Comparison of ENCODE assay signal across 23 mouse cellular contexts in the genomic region with DNA sequence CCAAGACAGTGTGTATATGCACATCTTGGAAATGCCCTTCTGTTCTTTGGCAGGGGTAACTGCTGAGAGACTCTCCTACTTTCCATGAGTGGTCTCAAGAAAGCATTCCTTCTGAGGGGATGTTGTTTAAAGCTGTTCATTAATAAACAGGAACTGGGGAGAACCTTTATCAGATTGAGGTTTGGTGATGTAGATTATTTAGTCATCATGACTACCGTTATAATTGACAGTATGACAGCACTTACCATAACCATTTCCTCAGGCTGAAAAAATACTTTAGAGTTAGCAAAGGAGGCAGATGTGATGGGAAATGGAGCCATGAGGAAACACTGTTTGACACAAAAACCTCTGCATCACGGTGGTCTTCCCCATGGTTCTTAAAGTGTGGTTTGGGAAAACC.
"Had no signal": no experiment of that assay in that cellular context is flagged by ENCODE, and none has a peak within 500 bp of the region (broad histone marks: within the 10 kb centered on the region; RNA-seq: fewer than 3 reads in every experiment).

No protein-coding gene starts in this region.

- H3K27ac ChIP-seq: layer of hippocampus, adult 2 months; limb, embryonic 12.5 days; limb, embryonic 15.5 days; liver, embryonic 14.5 days; macrophage; midbrain, embryonic 10.5 days; midbrain, embryonic 13.5 days; stomach, embryonic 15.5 days had no signal

- ATAC-seq: liver, postnatal 0 days; lung, postnatal 0 days; midbrain, embryonic 13.5 days; midbrain, embryonic 16.5 days had no signal

- H3K27me3 ChIP-seq: limb, embryonic 12.5 days; limb, embryonic 15.5 days; megakaryocyte, embryonic 14.5 days; midbrain, embryonic 13.5 days; stomach, embryonic 15.5 days had no signal

- H3K4me1 ChIP-seq: midbrain, embryonic 10.5 days; stomach, embryonic 15.5 days had no signal

- DNase-seq: kidney, adult 18-20 months; kidney, adult 9 months; kidney, postnatal 25 days; layer of hippocampus, adult 9-11 months; liver, postnatal 0 days; lung, embryonic 14.5 days; right cerebral cortex, adult 18-20 months; right cerebral cortex, postnatal 14 days; right cerebral cortex, postnatal 4 days; spleen, adult 18-20 months; thymus, postnatal 25 days had no signal

- H3K4me3 ChIP-seq: layer of hippocampus, adult 2 months; limb, embryonic 12.5 days; limb, embryonic 15.5 days; megakaryocyte, embryonic 14.5 days; midbrain, embryonic 10.5 days; midbrain, embryonic 13.5 days; myocyte; stomach, embryonic 15.5 days had no signal
